In the genomic region with DNA sequence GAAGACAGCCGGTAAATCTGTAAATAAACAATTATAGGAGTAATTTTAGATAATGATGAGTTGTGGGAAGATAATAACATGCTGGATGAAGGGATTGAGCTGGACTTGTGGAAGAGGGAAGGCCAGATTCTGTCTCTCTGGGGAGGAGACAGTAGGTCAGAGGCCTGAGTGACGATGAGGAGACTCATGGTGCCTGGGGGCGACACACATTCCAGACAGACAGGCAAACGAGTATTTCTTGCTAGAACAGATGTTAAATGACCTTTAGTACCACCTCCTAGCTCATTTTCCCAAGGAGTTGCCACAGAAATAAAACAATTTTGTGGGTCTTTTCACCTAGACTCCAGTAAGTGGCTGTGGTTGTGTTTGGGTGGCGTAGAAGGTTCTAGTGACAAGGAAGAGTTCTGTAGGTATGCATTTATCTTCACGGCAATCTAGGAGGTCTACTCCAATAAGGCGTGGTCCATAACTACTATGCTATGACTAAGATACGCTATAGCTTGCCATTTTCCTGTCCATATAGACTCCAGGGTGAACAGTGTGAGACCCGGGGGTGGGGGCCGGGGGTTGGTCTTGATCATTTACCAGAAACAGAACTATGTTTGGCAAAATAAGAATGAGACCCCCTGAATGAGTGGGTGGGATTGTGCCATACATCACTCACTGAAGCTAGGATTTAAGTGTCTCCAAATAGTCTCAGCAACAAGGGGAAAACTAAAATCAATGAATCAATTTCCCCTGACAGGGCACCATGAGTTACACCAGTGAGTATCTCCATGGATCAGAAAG, we compare ENCODE assay signal across 16 mouse cellular contexts.
"Had no signal": no experiment of that assay in that cellular context is flagged by ENCODE, and none has a peak within 500 bp of the region (broad histone marks: within the 10 kb centered on the region; RNA-seq: fewer than 3 reads in every experiment).

No protein-coding gene starts in this region.

- H3K4me1 ChIP-seq: midbrain, embryonic 12.5 days; midbrain, embryonic 15.5 days; neural tube, embryonic 12.5 days had no signal

- H3K9ac ChIP-seq: liver, embryonic 15.5 days; liver, postnatal 0 days; lung, embryonic 15.5 days; midbrain, embryonic 12.5 days; midbrain, embryonic 15.5 days; neural tube, embryonic 12.5 days; stomach, embryonic 15.5 days had no signal

- H3K4me3 ChIP-seq: liver, embryonic 15.5 days; lung, embryonic 15.5 days; megakaryocyte, embryonic 14.5 days; midbrain, embryonic 12.5 days; midbrain, embryonic 15.5 days; neural tube, embryonic 12.5 days; stomach, embryonic 15.5 days had no signal

- H3K27ac ChIP-seq: liver, embryonic 15.5 days; lung, embryonic 15.5 days; macrophage; midbrain, embryonic 12.5 days; midbrain, embryonic 15.5 days; neural tube, embryonic 12.5 days; stomach, embryonic 15.5 days; stomach, postnatal 0 days had no signal

- H3K9me3 ChIP-seq: liver, embryonic 15.5 days; lung, embryonic 15.5 days; megakaryocyte, embryonic 14.5 days; midbrain, embryonic 12.5 days; midbrain, embryonic 15.5 days; neural tube, embryonic 12.5 days; stomach, embryonic 15.5 days had no signal

- H3K27me3 ChIP-seq: liver, embryonic 15.5 days; lung, embryonic 15.5 days; megakaryocyte, embryonic 14.5 days; midbrain, embryonic 12.5 days; midbrain, embryonic 15.5 days; neural tube, embryonic 12.5 days; stomach, embryonic 15.5 days had no signal

- H3K4me2 ChIP-seq: liver, embryonic 15.5 days; lung, embryonic 15.5 days; midbrain, embryonic 12.5 days; midbrain, embryonic 15.5 days; neural tube, embryonic 12.5 days; stomach, embryonic 15.5 days had no signal

- DNase-seq: liver, postnatal 0 days; lung, adult 2 months; lung, postnatal 10 days; right cerebral cortex, postnatal 14 days; thymus, adult 2 months; thymus, postnatal 25 days; thymus, postnatal 4 days had no signal

- H3K36me3 ChIP-seq: liver, embryonic 15.5 days; midbrain, embryonic 12.5 days; midbrain, embryonic 15.5 days; neural tube, embryonic 12.5 days; stomach, embryonic 15.5 days had no signal

- ATAC-seq: liver, postnatal 0 days; midbrain, embryonic 15.5 days had no signal
